Mouse (Mus musculus): ENCODE results near the gene Cited4. TPM values are rescaled to one million over a fixed set of nuclear protein-coding genes. Genes with fewer than 3 reads are reported as not detected.

Cited4 gene
- total RNA-seq, 2 experiments from 2014 or later = 7.0 to 9.0 TPM

DNA sequence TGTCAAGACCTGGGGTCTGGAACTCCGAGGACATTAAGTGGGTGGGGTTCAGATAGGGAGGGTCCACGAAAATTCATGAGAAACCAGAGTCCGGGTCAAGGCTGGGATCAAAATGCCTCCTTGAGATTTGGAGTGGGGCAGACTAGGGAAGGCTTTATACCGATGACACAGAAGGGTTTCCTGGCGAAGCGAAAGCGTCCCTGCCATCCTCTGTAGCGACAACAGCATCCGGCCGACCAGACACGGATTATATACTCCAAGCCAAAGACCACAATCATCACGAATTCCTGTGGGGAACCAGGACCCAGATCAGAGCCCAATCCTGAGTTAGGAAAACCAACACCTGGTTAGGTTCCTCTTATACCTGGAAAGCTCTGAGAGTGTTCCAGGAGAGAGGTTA, 50.4 kb downstream of the Cited4 start:
- intact Hi-C loops (cut with DNase I) = no loop called here
- DNase-seq (ENCODE audit: extremely low spot score in 1 of 2, low spot score in 2 of 2) = no peak

Other genes starting within 250 kb of the Cited4 start
- gene Slfnl1, start 134.3 kb upstream of the Cited4 start, total RNA-seq (2021) = under 1 TPM in 1 of 2 experiments, not detected in 1; 0.39 TPM
- gene Ctps, start 96.3 kb upstream of the Cited4 start, total RNA-seq (2021) = 10 to 100 TPM; 62.2 to 62.5 TPM
- not detected for gene Gm8439, start 77.8 kb upstream of the Cited4 start, total RNA-seq (2021)
- 10 to 100 TPM; 11.4 to 12.6 TPM for gene Kcnq4, start 82.0 kb downstream of the Cited4 start, total RNA-seq (2021)
- gene Nfyc, start 165.0 kb downstream of the Cited4 start, total RNA-seq (2021) = 10 to 100 TPM; 43.8 to 47.9 TPM
- 10 to 100 TPM; 38.9 to 41.0 TPM for gene Rims3, start 188.2 kb downstream of the Cited4 start, total RNA-seq (2021)

All from left cerebral cortex, postnatal 10 days (tissue).